Mouse (Mus musculus) ovary, adult 18-20 months (tissue): ENCODE measurements at regions not wholly inside any gene's neighbourhood (a gene's known extent, or its start where the extent isn't known, plus 50 kb on each side); places are given as distances from the start of the nearest gene placed in this dataset.

Experiments
- DNase-seq: peaks from one replicate; pipeline ENCODE4 v3.0.0; 2022; ENCODE audit warnings: low spot score, mixed read lengths

- no peak for DNase-seq
Measured at GRCm38 (mm10) chr2:159354247-159354646, 559.6 kb downstream of the Dhx35 start.

DNA sequence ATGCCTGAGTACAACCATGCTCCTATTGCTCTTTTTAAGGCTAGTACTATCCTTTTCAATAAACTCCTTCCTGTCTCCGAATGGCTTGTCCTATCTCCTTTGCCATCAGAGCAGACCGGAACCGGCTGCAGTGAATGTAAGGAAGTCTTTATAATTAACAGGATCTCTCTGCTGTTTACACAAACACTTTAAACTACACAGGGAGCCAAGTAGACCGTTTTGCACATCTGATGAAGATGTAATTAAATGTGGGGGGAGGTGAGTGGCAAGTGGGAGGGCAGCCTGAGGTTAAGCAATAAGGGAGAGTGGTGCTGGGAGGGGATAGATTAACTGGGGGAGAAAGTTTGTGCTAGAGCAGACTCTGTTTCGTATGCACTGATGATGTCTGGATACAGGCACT lies 561.9 kb downstream of the Dhx35 start:
- no peak for DNase-seq

DNA sequence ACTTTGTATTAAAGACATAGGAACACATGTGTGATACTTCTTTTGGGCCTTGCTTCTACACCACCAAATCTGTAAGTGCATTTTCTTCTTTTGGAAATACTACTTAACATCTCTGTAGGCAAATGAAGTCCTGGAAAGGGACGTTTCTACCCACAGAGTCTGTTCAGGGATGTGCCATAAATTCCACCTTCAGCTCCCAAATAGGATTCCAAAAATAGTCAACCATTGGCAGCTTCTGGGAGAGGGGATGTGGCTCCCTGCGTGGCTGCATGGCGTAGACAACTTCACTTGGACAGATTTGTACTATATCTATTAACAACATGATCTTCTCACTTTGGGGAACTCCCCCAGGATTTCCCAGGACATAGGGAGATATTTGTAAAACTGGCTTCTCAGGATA lies 566.8 kb downstream of the Dhx35 start:
- DNase-seq: no peak

GRCm38 (mm10) chr2:159392865-159393264 lies 598.3 kb downstream of the Dhx35 start:
- no peak for DNase-seq

DNA sequence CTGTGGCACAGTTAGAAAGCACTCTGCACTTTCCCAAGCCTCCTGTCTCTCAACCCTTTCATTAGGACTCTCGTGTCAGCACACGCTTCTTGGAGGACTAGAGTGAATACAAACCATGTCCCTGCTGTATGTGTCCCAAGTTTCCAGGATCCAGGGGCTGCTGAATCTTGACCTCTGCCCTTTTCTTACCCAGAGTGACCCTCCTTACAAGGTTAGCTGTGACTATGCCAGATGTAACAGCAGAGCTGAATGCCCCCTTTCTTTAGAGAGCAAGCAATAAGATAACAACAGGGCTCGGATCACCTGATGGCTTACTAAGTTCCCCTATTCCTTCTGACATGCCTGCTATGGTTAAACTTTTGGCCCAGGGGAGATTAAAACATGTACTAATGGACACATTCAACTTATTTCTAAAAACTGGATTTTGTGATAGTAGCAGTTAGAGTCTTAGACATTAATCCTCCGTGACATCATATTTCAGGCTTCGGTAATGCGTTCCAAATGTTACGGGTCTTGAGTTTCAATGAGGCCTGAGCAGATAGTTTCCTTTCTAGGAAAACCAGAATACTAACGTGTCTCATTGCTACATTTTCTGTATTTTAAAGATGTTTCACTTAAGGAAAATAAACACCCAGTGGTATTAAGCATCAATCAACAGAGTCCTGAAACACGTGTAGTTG lies 607.0 kb downstream of the Dhx35 start:
- no peak for DNase-seq

DNA sequence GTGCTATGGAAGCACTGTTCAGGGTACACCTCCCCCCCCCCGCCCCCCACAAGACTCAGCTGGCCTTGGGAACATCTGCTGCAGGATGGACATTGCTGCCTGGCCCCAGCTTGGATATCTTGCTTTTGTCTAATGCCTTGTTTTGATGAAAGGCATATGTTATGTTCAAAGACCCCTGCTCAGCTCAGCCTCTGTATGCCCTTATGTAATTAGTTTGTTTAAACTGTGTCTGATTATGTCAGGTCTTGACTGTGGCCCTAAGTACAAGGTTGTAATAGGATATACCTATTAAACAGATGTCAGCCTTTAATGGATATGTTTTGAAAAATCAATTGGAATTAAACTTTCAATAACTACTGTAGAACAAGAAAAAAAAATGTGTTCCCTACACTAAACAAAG lies 610.3 kb downstream of the Dhx35 start:
- no peak for DNase-seq

GRCm38 (mm10) chr2:159414599-159414998 lies 620.0 kb downstream of the Dhx35 start:
- DNase-seq: no peak

DNA sequence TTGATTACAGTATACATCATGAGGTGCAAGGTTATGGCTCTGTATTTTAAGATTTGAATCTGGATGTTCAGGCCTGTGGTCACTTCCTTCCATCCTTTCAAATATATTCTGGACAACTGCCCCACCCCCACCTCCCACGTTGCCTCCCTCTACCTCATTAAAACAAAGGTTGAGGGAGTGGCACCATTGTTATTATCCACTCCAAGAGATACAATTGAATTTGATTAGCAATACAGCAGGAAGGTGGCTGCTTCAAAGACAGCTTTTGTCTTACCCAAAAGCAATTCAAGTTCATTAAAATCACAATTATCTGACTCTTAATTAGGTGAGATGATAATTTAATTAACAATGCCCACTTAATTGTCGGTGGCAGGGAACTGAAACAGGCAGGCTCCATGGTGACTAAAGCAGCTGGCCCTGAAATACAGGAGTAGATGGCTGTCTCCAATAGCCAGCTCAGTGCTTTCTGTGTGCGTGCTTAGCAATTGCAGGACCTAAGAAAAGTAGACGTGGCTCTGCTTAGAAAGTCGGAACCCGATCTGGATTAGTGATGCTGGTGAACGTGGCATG lies 623.8 kb downstream of the Dhx35 start:
- no peak for DNase-seq

DNA sequence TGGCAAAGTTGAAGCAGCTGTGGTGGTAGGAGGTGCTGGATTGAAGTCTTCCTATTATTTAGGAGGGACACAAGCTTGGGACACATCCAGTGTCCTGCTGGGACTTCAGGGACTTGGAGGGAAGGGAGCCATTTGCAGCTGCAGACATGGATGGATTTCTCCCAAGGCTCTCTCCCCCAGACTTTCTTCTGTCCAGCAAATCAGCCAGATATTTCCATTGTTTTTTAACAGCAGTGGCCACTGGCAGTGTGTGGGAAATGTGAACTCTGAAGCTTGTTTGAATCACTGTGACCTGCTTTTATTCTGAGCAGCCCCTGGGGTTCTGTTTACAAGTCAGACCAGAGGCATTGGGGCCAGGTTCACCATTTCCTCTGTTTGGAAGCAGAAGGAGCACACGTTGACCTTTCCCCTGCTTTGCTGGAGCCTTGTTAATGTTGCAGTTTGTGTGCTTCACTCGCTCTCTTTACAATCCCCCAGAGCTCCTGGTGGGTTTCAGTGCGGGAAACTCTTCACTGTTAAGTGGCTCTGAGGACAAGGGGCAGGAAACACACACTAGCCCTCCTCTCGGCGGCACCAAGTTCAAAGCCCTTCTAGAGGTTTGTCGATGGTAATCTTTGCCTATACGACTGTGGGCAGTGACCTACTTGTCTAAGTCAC lies 627.8 kb downstream of the Dhx35 start:
- DNase-seq: no peak

- DNase-seq: no peak
Measured at GRCm38 (mm10) chr2:159428201-159428600, 633.6 kb downstream of the Dhx35 start.

- no peak for DNase-seq
Measured at GRCm38 (mm10) chr2:159430577-159431329, 636.1 kb downstream of the Dhx35 start.

GRCm38 (mm10) chr2:159438961-159439360 lies 644.4 kb downstream of the Dhx35 start:
- DNase-seq: peak; percentile 16

GRCm38 (mm10) chr2:159443581-159443980 lies 649.0 kb downstream of the Dhx35 start:
- DNase-seq: no peak

DNA sequence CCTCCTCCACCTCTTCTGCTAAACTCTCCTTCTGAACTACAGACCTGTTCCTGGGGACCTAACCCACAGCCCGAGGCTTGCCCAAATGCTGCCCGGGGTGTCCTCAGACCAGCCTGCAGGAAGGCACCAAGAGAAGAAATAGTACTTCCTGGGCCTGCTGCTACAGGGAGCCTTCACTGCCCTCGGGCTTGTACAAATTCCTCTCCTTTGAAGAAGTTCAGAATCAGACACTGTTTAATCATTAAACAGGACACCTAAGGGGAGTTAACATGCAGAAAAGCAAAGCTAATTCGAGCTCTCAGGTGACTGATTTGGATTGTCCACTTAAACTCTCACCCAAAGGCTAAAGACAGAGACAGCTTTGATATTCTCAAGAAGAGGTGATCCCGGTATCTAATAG lies 651.8 kb downstream of the Dhx35 start:
- DNase-seq: no peak

DNA sequence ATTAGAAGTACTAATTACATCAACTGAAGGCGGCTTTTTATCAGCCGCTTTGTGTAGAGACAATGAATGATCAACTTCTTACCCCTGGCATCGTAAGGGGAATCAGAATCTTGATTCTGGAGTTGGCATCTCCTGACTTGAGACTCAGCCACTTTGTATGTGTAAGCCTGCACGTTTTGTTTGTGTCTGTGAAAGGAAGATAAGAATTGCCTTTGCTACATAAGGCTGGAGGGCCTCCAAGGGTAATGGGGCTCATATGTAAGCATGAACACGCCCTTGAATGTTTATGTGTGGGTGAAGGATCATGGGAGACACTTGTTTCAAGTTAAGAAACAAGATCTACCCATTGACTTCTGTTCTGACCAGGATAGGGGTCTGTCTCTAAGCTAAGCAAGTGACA lies 652.3 kb downstream of the Dhx35 start:
- DNase-seq: no peak

DNA sequence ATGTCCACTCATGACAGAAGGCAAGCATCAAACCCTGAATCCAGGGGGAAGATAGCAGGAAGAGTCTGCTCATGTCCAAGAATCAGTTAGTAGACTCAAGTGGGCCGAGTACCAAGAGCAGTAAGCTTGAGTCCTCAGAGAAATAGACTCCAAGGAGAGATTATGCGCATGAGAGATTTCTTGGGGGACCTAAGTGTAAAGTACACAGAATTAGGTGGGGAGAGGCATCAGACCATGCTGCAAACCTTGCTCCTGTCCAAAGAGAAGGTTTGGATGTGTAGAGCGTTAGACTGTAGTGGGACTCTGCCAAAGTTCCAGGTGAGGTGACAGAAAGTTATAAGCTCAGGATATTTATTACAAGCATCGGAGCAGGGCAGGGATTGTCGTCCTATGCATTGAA lies 654.4 kb downstream of the Dhx35 start:
- no peak for DNase-seq

GRCm38 (mm10) chr2:159451439-159451838 lies 656.8 kb downstream of the Dhx35 start:
- DNase-seq: no peak

DNA sequence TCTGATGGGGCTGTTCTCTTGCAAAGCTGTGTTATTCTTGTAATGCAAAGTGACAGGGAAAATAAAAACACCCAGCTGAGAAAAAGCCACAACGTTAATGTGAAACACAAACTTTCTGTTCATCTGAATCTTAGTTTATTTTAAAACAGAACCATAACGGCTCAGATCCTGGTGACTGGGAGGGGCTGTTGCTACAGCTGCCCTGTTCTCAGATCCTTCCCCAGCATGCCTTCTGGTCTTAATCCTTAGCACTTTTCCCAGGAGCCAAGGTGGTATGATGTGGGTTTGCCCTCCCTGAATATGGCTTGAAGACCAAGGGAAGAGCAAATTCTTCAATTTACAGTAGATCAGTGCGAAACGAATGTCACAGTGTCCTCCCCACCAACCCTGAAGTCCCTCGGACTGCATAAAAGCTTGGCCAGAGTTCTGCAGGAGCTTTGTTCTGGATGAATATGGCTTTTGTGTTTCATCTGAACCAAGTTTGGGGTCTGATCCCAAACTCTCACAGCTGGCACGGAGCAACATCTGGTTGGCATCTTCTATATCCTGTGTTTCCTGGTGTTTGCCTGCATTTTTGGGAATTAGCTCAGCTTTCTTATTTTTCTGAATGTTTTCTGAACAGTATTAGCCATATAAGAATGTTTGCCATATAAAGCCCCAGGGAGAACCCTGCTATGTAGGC lies 686.9 kb downstream of the Dhx35 start:
- no peak for DNase-seq

DNA sequence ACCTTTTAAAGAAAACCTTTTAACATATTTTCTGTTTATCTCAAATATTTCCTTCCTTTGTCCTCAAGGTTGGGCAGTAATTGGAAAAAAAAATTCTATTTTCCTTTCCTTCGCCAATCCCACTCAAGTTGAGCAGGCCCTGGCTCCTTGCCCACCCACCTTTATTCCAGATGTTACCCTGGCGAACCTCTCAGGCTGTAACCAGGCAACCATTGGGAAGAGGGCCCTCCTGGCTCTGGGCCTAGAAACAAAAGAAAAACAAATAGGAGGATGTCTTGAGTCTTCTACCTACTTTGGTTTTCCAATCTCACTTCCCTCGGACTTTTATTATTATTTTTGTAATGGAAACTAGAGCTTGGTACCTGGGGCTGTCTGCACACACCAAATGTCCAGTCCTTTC lies 696.5 kb downstream of the Dhx35 start:
- peak; percentile 7 for DNase-seq

- DNase-seq: no peak
Measured at GRCm38 (mm10) chr2:159498691-159499090, 704.1 kb downstream of the Dhx35 start.

DNA sequence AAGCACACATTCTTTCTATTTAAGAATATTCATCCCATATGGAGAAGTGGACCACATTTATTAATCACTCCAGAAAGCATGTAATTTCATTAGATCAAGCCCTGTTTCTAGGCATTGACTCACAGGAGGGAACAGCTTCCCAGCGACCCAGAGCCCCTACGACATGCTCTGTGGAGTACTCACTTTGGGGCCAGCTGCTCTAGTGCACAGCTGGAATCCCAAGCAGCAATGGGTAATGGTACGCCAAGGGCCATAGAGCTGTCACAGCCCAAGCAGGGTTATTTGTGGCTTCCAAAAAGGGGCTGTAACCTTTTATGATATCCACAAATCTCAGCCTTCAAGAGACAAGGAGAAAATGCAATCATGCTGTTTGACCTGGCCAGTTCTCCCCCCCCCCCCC lies 706.4 kb downstream of the Dhx35 start:
- no peak for DNase-seq

- no peak for DNase-seq
Measured at GRCm38 (mm10) chr2:159519066-159519465, 724.5 kb downstream of the Dhx35 start.
